Mouse (Mus musculus) stomach, embryonic 14.5 days (tissue): ENCODE data around the gene Bsdc1. TPM values are rescaled to one million over a fixed set of nuclear protein-coding genes. Genes with fewer than 3 reads are reported as not detected.

ENCODE experiments used
- ATAC-seq: fragments of 200-750 bp; cut with Nextera tagmentation; 2 replicates; pipeline ENCODE4 v1.8.0; 2017; ENCODE audit warnings: low read depth, moderate TSS enrichment; ENCODE audit not compliant: insufficient number of reproducible peaks, insufficient read depth, low FRiP score
- H3K27ac ChIP-seq: fragments of 300-500 bp; sonication (generic); 2 replicates; pipeline ENCODE4 v1.5.1; 2014; ENCODE audit warnings: mild to moderate bottlenecking, low read length, moderate library complexity, mixed read lengths
- H3K27me3 ChIP-seq: fragments of 300-500 bp; sonication (generic); 2 replicates; pipeline ENCODE4 v1.6.1; 2014; ENCODE audit warnings: low read length, control low read depth, mixed read lengths; ENCODE audit not compliant: control insufficient read depth, insufficient read depth
- H3K36me3 ChIP-seq: fragments of 300-500 bp; sonication (generic); 2 replicates; pipeline ENCODE4 v1.6.1; 2014; ENCODE audit warnings: mild to moderate bottlenecking, control low read depth, low read length, moderate library complexity, mixed read lengths; ENCODE audit not compliant: control insufficient read depth, insufficient read depth
- H3K4me1 ChIP-seq: fragments of 300-500 bp; sonication (generic); 2 replicates; pipeline ENCODE4 v1.6.1; 2014; ENCODE audit warnings: low read length, control low read depth, mixed read lengths; ENCODE audit not compliant: control insufficient read depth, insufficient read depth
- H3K4me2 ChIP-seq: fragments of 300-500 bp; sonication (generic); replicated peaks from 2 replicates; pipeline ENCODE4 v1.6.1; 2014; ENCODE audit warnings: low read depth, low read length, control low read depth
- H3K4me3 ChIP-seq: fragments of 300-500 bp; sonication (generic); 2 replicates; pipeline ENCODE4 v1.5.1; 2014; ENCODE audit warnings: low read depth, low read length, control low read depth
- H3K9ac ChIP-seq: fragments of 300-500 bp; sonication (generic); replicated peaks from 2 replicates; pipeline ENCODE4 v1.6.1; 2014; ENCODE audit warnings: low read depth, mild to moderate bottlenecking, control low read depth, low read length, moderate library complexity, mixed read lengths
- H3K9me3 ChIP-seq: fragments of 300-500 bp; sonication (generic); 2 replicates; pipeline ENCODE4 v1.6.1; 2016; ENCODE audit warnings: low read depth, low read length, control low read depth; ENCODE audit not compliant: control insufficient read depth
- WGBS: fragments of 180-500 bp; shearing (Covaris S2); extraction: QIAGEN DNeasy Blood & Tissue Kit; methylation state at CpG from one replicate; pipeline ENCODE4 v1.1.7; 2014; 5-methylcytosine and 5-hydroxymethylcytosine counted together
- polyA plus RNA-seq: library from polyadenylated mRNA; unstranded; fragments of >200 nt; fragmentation: Nextera tagmentation; extraction: Ambion mirVana; gene quantifications from 2 replicates; pipeline ENCODE4 v1.2.1, GENCODE M21; 2014

The Bsdc1 gene
- polyA plus RNA-seq, 1 experiment from 2014 or later, result 25.6 TPM

GRCm38 (mm10) chr4:129495672-129496562 lies 34.5 kb downstream of the Bsdc1 start:
- Histone ChIP-seq H3K4me2 (no peak overlapping the region), H3K27ac (peak overlapping the region; percentile 44; the same call in 1 of the 2 replicates), H3K4me3 (no peak overlapping the region), H3K4me1 (peaks cover 21% of the 10 kb centered on the region; the same call in 1 of the 2 replicates), H3K36me3 (no peaks in the 10 kb centered on the region), H3K27me3 (0 out of 2 replicates have a peak, but pooled peaks cover 5% of the 10 kb centered on the region), H3K9me3 (no peaks in the 10 kb centered on the region), H3K9ac (0 out of 2 replicates have a peak overlapping the region, but pooled peaks have one; percentile 6)
- no peak for ATAC-seq
- 38% methylated on average over 16 of the region's 16 CpGs for WGBS

GRCm38 (mm10) chr4:129496631-129497030 lies 35.2 kb downstream of the Bsdc1 start:
- peak overlapping the region; percentile 63 for H3K27ac ChIP-seq
- no peaks in the 10 kb centered on the region for H3K27me3 ChIP-seq
- H3K4me2 ChIP-seq, result no peak overlapping the region
- 0 out of 2 replicates have a peak overlapping the region, but pooled peaks have one; percentile 6 for H3K9ac ChIP-seq
- H3K4me1 ChIP-seq, result peaks cover 16% of the 10 kb centered on the region; the same call in 1 of the 2 replicates
- H3K9me3 ChIP-seq, result no peaks in the 10 kb centered on the region
- ATAC-seq, result no peak
- WGBS, result 27% methylated on average over 6 of the region's 6 CpGs
- H3K4me3 ChIP-seq, result no peak overlapping the region
- no peaks in the 10 kb centered on the region for H3K36me3 ChIP-seq

- 63% methylated on average over 3 of the region's 3 CpGs for WGBS
- no peaks in the 10 kb centered on the region for H3K27me3 ChIP-seq
- H3K4me2 ChIP-seq, result no peak overlapping the region
- H3K27ac ChIP-seq, result no peak overlapping the region
- peaks cover 12% of the 10 kb centered on the region; the same call in 1 of the 2 replicates for H3K4me1 ChIP-seq
- no peaks in the 10 kb centered on the region for H3K36me3 ChIP-seq
- no peak overlapping the region for H3K4me3 ChIP-seq
- H3K9me3 ChIP-seq, result no peaks in the 10 kb centered on the region
- ATAC-seq, result no peak
- no peak overlapping the region for H3K9ac ChIP-seq
Measured at GRCm38 (mm10) chr4:129498941-129499340, 37.6 kb downstream of the Bsdc1 start.

- peak overlapping the region; percentile 57 for H3K4me2 ChIP-seq
- no peak for ATAC-seq
- peak overlapping the region; percentile 52; the same call in 1 of the 2 replicates for H3K9ac ChIP-seq
- H3K4me1 ChIP-seq, result peaks cover 12% of the 10 kb centered on the region; the same call in 1 of the 2 replicates
- H3K27ac ChIP-seq, result peak overlapping the region; percentile 72; the same call in 1 of the 2 replicates
- H3K4me3 ChIP-seq, result peak overlapping the region; percentile 45
- WGBS, result 83% methylated on average over 8 of the region's 8 CpGs
- H3K9me3 ChIP-seq, result no peaks in the 10 kb centered on the region
- H3K36me3 ChIP-seq, result no peaks in the 10 kb centered on the region
- H3K27me3 ChIP-seq, result no peaks in the 10 kb centered on the region
Measured at GRCm38 (mm10) chr4:129500017-129500416, 38.6 kb downstream of the Bsdc1 start.

- no peaks in the 10 kb centered on the region for H3K9me3 ChIP-seq
- peaks cover 12% of the 10 kb centered on the region; the same call in 1 of the 2 replicates for H3K4me1 ChIP-seq
- H3K9ac ChIP-seq, result peak overlapping the region; percentile 52; the same call in 1 of the 2 replicates
- peak overlapping the region; percentile 57 for H3K4me2 ChIP-seq
- ATAC-seq, result peak; percentile 94
- H3K36me3 ChIP-seq, result no peaks in the 10 kb centered on the region
- no peaks in the 10 kb centered on the region for H3K27me3 ChIP-seq
- 2% methylated on average over 48 of the region's 49 CpGs for WGBS
- H3K4me3 ChIP-seq, result peak overlapping the region; percentile 45
- H3K27ac ChIP-seq, result peak overlapping the region; percentile 72; the same call in 1 of the 2 replicates
Measured at GRCm38 (mm10) chr4:129500607-129501566, 39.5 kb downstream of the Bsdc1 start.

- H3K4me2 ChIP-seq, result no peak overlapping the region
- no peak overlapping the region for H3K4me3 ChIP-seq
- no peaks in the 10 kb centered on the region for H3K27me3 ChIP-seq
- H3K36me3 ChIP-seq, result no peaks in the 10 kb centered on the region
- H3K27ac ChIP-seq, result no peak overlapping the region
- ATAC-seq, result no peak
- no peaks in the 10 kb centered on the region for H3K9me3 ChIP-seq
- no peak overlapping the region for H3K9ac ChIP-seq
- no peaks in the 10 kb centered on the region for H3K4me1 ChIP-seq
- WGBS, result 59% methylated on average over 9 of the region's 9 CpGs
Measured at GRCm38 (mm10) chr4:129502327-129502888, 41.0 kb downstream of the Bsdc1 start.

GRCm38 (mm10) chr4:129502901-129503444 lies 41.6 kb downstream of the Bsdc1 start:
- Histone ChIP-seq H3K27ac (no peak overlapping the region), H3K27me3 (no peaks in the 10 kb centered on the region), H3K4me1 (no peaks in the 10 kb centered on the region), H3K36me3 (no peaks in the 10 kb centered on the region), H3K4me2 (no peak overlapping the region), H3K9me3 (no peaks in the 10 kb centered on the region), H3K9ac (no peak overlapping the region), H3K4me3 (no peak overlapping the region)
- WGBS, result 62% methylated on average over 11 of the region's 11 CpGs
- no peak for ATAC-seq
